In the genomic region with DNA sequence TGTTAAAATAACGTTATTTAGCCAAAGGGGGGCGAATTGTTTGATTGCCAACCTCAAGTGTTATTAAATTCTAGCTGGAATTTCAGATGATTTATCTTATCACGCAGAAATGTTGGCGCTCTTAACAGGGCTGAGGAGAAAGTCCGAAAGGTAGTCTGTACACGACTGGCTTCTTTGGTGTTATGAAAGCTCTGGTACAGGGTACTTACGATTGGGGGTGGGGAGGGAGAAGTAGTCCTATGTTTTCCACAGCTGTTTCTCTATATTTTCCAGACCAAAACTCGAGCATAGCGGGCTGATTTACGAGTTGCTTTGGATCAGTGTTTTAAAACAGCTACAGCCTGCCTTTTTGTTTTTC, we compare ENCODE assay signal across 9 mouse cellular contexts. TPM values are rescaled to one million over a fixed set of nuclear protein-coding genes. Genes with fewer than 3 reads are reported as not detected.
DNase-seq lines count a peak whose midpoint lies in the region; ATAC-seq and TF ChIP-seq lines count a peak whose summit lies in the region.
"Had no signal": no experiment of that assay in that cellular context is flagged by ENCODE, and none has a peak within 500 bp of the region (broad histone marks: within the 10 kb centered on the region; RNA-seq: fewer than 3 reads in every experiment).

No protein-coding gene starts in this region.

- peak; percentile 74; the same call in 1 of the 2 replicates for ATAC-seq in limb, embryonic 11.5 days (ENCODE audit: insufficient number of reproducible peaks, low FRiP score, low TSS enrichment, low read depth)
- no peak for ATAC-seq in activated CD4-positive, CD25-positive, alpha-beta regulatory T cell, adult 4 months

- 30% methylated on average over 10 of the region's 10 CpGs for WGBS in hindbrain, embryonic 10.5 days
- 10% methylated on average over 10 of the region's 10 CpGs for WGBS in limb, embryonic 11.5 days

- H3K4me1 ChIP-seq in testis, adult 2 months (ENCODE audit: control insufficient read depth, insufficient read depth, low read length): peaks cover 6% of the 10 kb centered on the region
- peaks cover 57% of the 10 kb centered on the region for H3K4me1 ChIP-seq in hindbrain, embryonic 10.5 days (replicated peaks)
- H3K4me1 ChIP-seq in limb, embryonic 11.5 days (ENCODE audit: control insufficient read depth, insufficient read depth, low read length): peaks cover 29% of the 10 kb centered on the region

- H3K27ac ChIP-seq in testis, adult 2 months (ENCODE audit: control insufficient read depth, insufficient read depth, low read depth, low read length): peak overlapping the region; percentile 42; the same call in 1 of the 2 replicates
- H3K27ac ChIP-seq in hindbrain, embryonic 10.5 days: peak overlapping the region; percentile 97
- H3K27ac ChIP-seq in limb, embryonic 11.5 days (replicated peaks; ENCODE audit: low read depth, low read length): peak overlapping the region; percentile 100

- no peak for TF ChIP-seq CTCF in testis, adult 2 months (IDR thresholded peaks at IDR 0.05; ENCODE audit: control insufficient read depth, insufficient read depth, insufficient replicate concordance, low read depth, low read length)

- no peak overlapping the region for H3K4me3 ChIP-seq in testis, adult 2 months (ENCODE audit: control insufficient read depth, low read depth, low read length)
- peak overlapping the region; percentile 91 for H3K4me3 ChIP-seq in hindbrain, embryonic 10.5 days
- H3K4me3 ChIP-seq in limb, embryonic 11.5 days (ENCODE audit: low read depth, low read length): peak overlapping the region; percentile 89

- H3K9me3 ChIP-seq in hindbrain, embryonic 10.5 days: no peaks in the 10 kb centered on the region
- no peaks in the 10 kb centered on the region for H3K9me3 ChIP-seq in limb, embryonic 11.5 days (ENCODE audit: control insufficient read depth, low read length)

- DNase-seq in testis, postnatal 14 days (ENCODE audit: low spot score): no peak
- DNase-seq in hindbrain, embryonic 10.5 days (ENCODE audit: low spot score): no peak
- DNase-seq in limb, embryonic 11.5 days (ENCODE audit: low spot score): peak; percentile 73
- DNase-seq in urinary bladder, postnatal 14 days (ENCODE audit: low spot score): no peak
- DNase-seq in gastrocnemius, postnatal 4 days (ENCODE audit: low spot score in 2 of 2): no peak
- no peak for DNase-seq in left cerebral cortex, adult 8-10 months (ENCODE audit: low spot score in 2 of 2)
- DNase-seq: thymus, adult 2 months had no signal

- H3K9ac ChIP-seq in limb, embryonic 11.5 days (ENCODE audit: low read length): peak overlapping the region; percentile 99

- H3K27me3 ChIP-seq in testis, adult 2 months (ENCODE audit: control insufficient read depth, insufficient read depth, low read length): no peaks in the 10 kb centered on the region
- no peaks in the 10 kb centered on the region for H3K27me3 ChIP-seq in hindbrain, embryonic 10.5 days (ENCODE audit: insufficient read depth, poor library complexity, severe bottlenecking)
- H3K27me3 ChIP-seq in limb, embryonic 11.5 days (ENCODE audit: control insufficient read depth, insufficient read depth, low read length): no peaks in the 10 kb centered on the region

- H3K4me2 ChIP-seq in limb, embryonic 11.5 days (ENCODE audit: low read depth, severe bottlenecking): peak overlapping the region; percentile 70

- H3K36me3 ChIP-seq in testis, adult 2 months (ENCODE audit: control insufficient read depth, insufficient read depth, low read length): no peaks in the 10 kb centered on the region
- peaks cover 10% of the 10 kb centered on the region for H3K36me3 ChIP-seq in hindbrain, embryonic 10.5 days
- H3K36me3 ChIP-seq in limb, embryonic 11.5 days (ENCODE audit: control insufficient read depth, insufficient read depth, low read length): no peaks in the 10 kb centered on the region

- TF ChIP-seq POLR2A in testis, adult 2 months (IDR thresholded peaks at IDR 0.05; ENCODE audit: control insufficient read depth, low read depth, low read length): no peak

RNA-seq across cellular contexts. Expression of gene Lrig3, which starts 3.1 kb away (rescaled TPM):
- 2.2 TPM in 2 replicates for polyA plus RNA-seq in testis, adult 2 months (2012; rRNA removed)
- polyA plus RNA-seq in hindbrain, embryonic 10.5 days (2016; fragmentation: Nextera tagmentation; extraction: Ambion mirVana): 14.3 and 15.1 TPM in 2 replicates
- 57.1 and 59.3 TPM in 2 replicates for polyA plus RNA-seq in limb, embryonic 11.5 days (2014; fragmentation: Nextera tagmentation; extraction: Ambion mirVana)
- polyA plus RNA-seq in activated CD4-positive, CD25-positive, alpha-beta regulatory T cell, adult 4 months (2017; shearing (Covaris generic)): not detected
- total RNA-seq in gastrocnemius, postnatal 4 days (2021): 10 to 100 TPM; 16.6 to 17.4 TPM
- total RNA-seq in left cerebral cortex, adult 8-10 months (2022): 1 to 10 TPM; 3.3 to 5.7 (median 4.1) TPM

Comparison
In these comparisons a context has a peak if more than half of its experiments do, and no peak if none do; other contexts are left out.
1. H3K27ac ChIP-seq: peak in every context shown above with its lines; median percentile 100 in limb, embryonic 11.5 days; 97 in hindbrain, embryonic 10.5 days; 42 in testis, adult 2 months.